Mouse (Mus musculus) midbrain, embryonic 14.5 days (tissue): Measurements from ENCODE around the gene Rps13. TPM values are rescaled to one million over a fixed set of nuclear protein-coding genes. Genes with fewer than 3 reads are reported as not detected.
"Not testable (repeated sequence)": the region's sequence is repeated elsewhere in the genome, so short reads cannot be mapped to it uniquely, and the experiment has no call there.

Source experiments
- ATAC-seq: fragments of 200-750 bp; cut with Nextera tagmentation; 2 replicates; pipeline ENCODE4 v1.8.0; 2017; ENCODE audit warnings: moderate number of reproducible peaks, moderate library complexity; ENCODE audit not compliant: low FRiP score, low TSS enrichment
- DNase-seq: peaks from one replicate; pipeline ENCODE4 v3.0.0-alpha.2; 2015
- H3K27ac ChIP-seq: fragments of 300-500 bp; sonication (generic); replicated peaks from 2 replicates; pipeline ENCODE4 v1.5.1; 2014; ENCODE audit warnings: mild to moderate bottlenecking, low read depth, low read length, moderate library complexity
- H3K27me3 ChIP-seq: fragments of 300-500 bp; sonication (generic); 2 replicates; pipeline ENCODE4 v1.6.1; 2014; ENCODE audit warnings: low read length, control low read depth, mixed read lengths; ENCODE audit not compliant: control insufficient read depth, insufficient read depth
- H3K36me3 ChIP-seq: fragments of 300-500 bp; sonication (generic); 2 replicates; pipeline ENCODE4 v1.6.1; 2014; ENCODE audit warnings: low read length, control low read depth; ENCODE audit not compliant: control insufficient read depth, insufficient read depth
- H3K4me1 ChIP-seq: fragments of 300-500 bp; sonication (generic); 2 replicates; pipeline ENCODE4 v1.6.1; 2014; ENCODE audit warnings: mild to moderate bottlenecking, antibody characterized with exemption, low read length, control low read depth; ENCODE audit not compliant: control insufficient read depth, insufficient read depth
- H3K4me2 ChIP-seq: fragments of 300-500 bp; sonication (generic); 2 replicates; pipeline ENCODE4 v1.6.1; 2014; ENCODE audit warnings: mild to moderate bottlenecking, low read length, moderate library complexity
- H3K4me3 ChIP-seq: fragments of 300-500 bp; sonication (generic); replicated peaks from 2 replicates; pipeline ENCODE4 v1.5.1; 2014; ENCODE audit warnings: low read depth, low read length
- H3K9ac ChIP-seq: fragments of 300-500 bp; sonication (generic); replicated peaks from 2 replicates; pipeline ENCODE4 v1.6.1; 2014; ENCODE audit warnings: mild to moderate bottlenecking, low read length, moderate library complexity
- H3K9me3 ChIP-seq: fragments of 300-500 bp; sonication (generic); 2 replicates; pipeline ENCODE4 v1.6.1; 2016; ENCODE audit warnings: low read length, control low read depth, mixed read lengths; ENCODE audit not compliant: control insufficient read depth
- WGBS: fragments of 180-500 bp; shearing (Covaris S2); extraction: QIAGEN DNeasy Blood & Tissue Kit; methylation state at CpG from one replicate; pipeline ENCODE4 v1.1.7; 2014; 5-methylcytosine and 5-hydroxymethylcytosine counted together
- polyA plus RNA-seq: library from polyadenylated mRNA; unstranded; fragments of >200 nt; fragmentation: Nextera tagmentation; extraction: Ambion mirVana; gene quantifications from 2 replicates; pipeline ENCODE4 v1.2.1, GENCODE M21; 2014

The Rps13 gene
- 533 and 622 TPM in 2 replicates for polyA plus RNA-seq

- under 1% methylated on average over 78 of the region's 78 CpGs for WGBS
- Histone ChIP-seq H3K27me3 (no peaks in the 10 kb centered on the region), H3K4me3 (peak within 1 kb of the TSS; percentile 82), H3K27ac (peak within 1 kb of the TSS; percentile 86), H3K36me3 (peaks cover 39% of the 10 kb centered on the region), H3K4me1 (peaks cover 12% of the 10 kb centered on the region), H3K9me3 (no peaks in the 10 kb centered on the region), H3K4me2 (peak within 1 kb of the TSS; percentile 85), H3K9ac (peak within 1 kb of the TSS; percentile 91)
- DNase-seq (peak; percentile 99), ATAC-seq (peak; percentile 100)
Observed at GRCm38 (mm10) chr7:116333713-116334668, at the start of gene Rps13. TSS of gene Rps13 (minus strand) at chr7:116334195.

DNA sequence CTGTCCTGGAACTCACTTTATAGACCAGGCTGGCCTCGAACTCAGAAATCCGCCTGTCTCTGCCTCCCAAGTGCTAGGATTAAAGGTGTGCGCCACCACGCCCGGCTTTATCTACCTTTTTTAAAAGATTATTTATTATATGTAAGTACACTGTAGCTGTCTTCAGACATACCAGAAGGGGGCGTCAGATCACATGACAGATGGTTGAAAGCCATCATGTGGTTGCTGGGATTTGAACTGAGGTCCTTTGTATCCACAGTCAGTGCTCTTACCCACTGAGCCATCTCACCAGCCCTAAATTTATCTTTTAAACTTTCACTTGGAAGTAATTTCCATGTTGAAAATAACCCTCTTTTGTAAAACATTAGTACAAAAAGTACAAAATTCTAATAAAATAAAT lies 45.2 kb upstream of the Rps13 start:
- peaks cover 27% of the 10 kb centered on the region for H3K36me3 ChIP-seq
- 96% methylated on average over 6 of the region's 6 CpGs for WGBS
- not testable (repeated sequence) for DNase-seq, ATAC-seq, H3K9me3 ChIP-seq, H3K27me3 ChIP-seq, H3K4me1 ChIP-seq, H3K9ac ChIP-seq, H3K4me2 ChIP-seq, H3K27ac ChIP-seq, H3K4me3 ChIP-seq

DNA sequence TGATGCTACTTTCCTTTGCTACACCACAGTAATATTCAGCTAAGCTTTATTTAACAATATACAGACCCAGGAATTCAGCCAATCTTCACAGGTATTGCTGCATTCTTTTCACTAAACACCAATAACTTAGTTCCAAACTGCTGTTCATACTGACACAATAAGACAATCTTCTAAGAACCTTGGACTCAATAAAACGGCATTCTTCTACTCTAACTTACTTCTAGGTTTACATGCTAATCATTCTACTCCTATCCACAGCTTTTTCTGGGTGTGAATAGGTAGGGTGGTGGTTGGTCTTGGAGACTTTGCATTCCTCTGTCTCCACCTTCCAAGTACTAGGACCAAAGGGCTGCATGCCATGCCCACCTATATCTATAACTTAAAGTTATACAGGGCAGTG lies 40.3 kb upstream of the Rps13 start:
- DNase-seq, result no peak
- H3K27ac ChIP-seq, result no peak overlapping the region
- no peak overlapping the region for H3K4me3 ChIP-seq
- H3K9me3 ChIP-seq, result no peaks in the 10 kb centered on the region
- H3K4me1 ChIP-seq, result no peaks in the 10 kb centered on the region
- H3K36me3 ChIP-seq, result peaks cover 32% of the 10 kb centered on the region
- no peak overlapping the region for H3K9ac ChIP-seq
- no peak overlapping the region for H3K4me2 ChIP-seq
- no peaks in the 10 kb centered on the region for H3K27me3 ChIP-seq
- no peak for ATAC-seq
- 89% methylated on average over 1 of the region's 1 CpGs for WGBS

DNA sequence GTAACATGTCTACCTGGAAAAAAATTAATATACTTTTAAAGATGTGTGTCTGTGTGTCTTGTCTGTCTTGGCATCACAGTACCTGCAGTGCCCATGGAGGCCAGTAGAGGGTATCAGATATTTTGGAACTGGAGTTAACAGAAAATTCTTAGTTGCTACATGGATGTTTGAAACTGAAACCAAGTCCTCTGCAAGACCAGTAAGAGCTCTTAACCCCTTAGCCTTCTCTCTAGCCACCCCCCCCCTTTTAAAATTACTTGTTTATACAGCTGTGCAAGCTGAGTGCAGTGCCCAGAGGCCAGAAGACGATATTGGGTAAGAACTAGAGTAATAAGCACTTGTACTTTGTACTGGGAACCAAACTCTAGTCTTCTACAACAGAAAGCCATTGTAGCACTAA lies 2.2 kb upstream of the Rps13 start:
- Histone ChIP-seq H3K4me2 (no peak overlapping the region), H3K4me3 (no peak overlapping the region), H3K27ac (no peak overlapping the region), H3K27me3 (no peaks in the 10 kb centered on the region), H3K4me1 (peaks cover 12% of the 10 kb centered on the region), H3K9ac (no peak overlapping the region), H3K36me3 (peaks cover 36% of the 10 kb centered on the region), H3K9me3 (no peaks in the 10 kb centered on the region)
- ATAC-seq (no peak), DNase-seq (peak; percentile 71)
- 88% methylated on average over 1 of the region's 1 CpGs for WGBS

GRCm38 (mm10) chr7:116335133-116335532 lies 1.1 kb upstream of the Rps13 start:
- H3K9ac ChIP-seq, result no peak overlapping the region
- no peak for ATAC-seq
- 84% methylated on average over 6 of the region's 6 CpGs for WGBS
- H3K27me3 ChIP-seq, result no peaks in the 10 kb centered on the region
- no peaks in the 10 kb centered on the region for H3K9me3 ChIP-seq
- peaks cover 12% of the 10 kb centered on the region for H3K4me1 ChIP-seq
- DNase-seq, result no peak
- no peak overlapping the region for H3K27ac ChIP-seq
- peaks cover 39% of the 10 kb centered on the region for H3K36me3 ChIP-seq
- H3K4me3 ChIP-seq, result peak overlapping the region; percentile 82; the same call in 1 of the 2 replicates
- H3K4me2 ChIP-seq, result peak overlapping the region; percentile 60

DNA sequence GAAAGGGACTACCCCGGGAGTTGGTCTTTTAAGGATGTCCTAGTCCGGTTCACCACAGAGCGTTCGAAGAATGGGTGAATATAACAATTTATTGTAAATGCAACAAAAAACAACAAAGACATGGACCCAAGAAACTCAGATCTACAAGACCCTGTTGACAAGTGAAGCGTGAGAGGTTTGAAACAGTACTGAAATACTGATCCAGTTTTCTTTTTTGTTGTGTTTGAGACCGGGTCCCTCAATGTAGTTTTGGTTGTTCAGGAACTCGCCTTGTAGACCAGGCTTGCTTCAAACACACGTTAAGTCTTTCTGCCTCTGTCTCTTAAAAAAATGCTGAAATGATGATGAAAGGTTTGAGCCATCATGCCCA lies 659 bp upstream of the Rps13 start:
- no peaks in the 10 kb centered on the region for H3K9me3 ChIP-seq
- no peaks in the 10 kb centered on the region for H3K27me3 ChIP-seq
- H3K4me2 ChIP-seq, result peak overlapping the region; percentile 60
- peaks cover 12% of the 10 kb centered on the region for H3K4me1 ChIP-seq
- peak overlapping the region; percentile 60 for H3K27ac ChIP-seq
- peaks cover 40% of the 10 kb centered on the region for H3K36me3 ChIP-seq
- peak overlapping the region; percentile 91 for H3K9ac ChIP-seq
- DNase-seq, result peak; percentile 39
- H3K4me3 ChIP-seq, result peak overlapping the region; percentile 82
- ATAC-seq, result no peak
- WGBS, result 29% methylated on average over 8 of the region's 8 CpGs

DNA sequence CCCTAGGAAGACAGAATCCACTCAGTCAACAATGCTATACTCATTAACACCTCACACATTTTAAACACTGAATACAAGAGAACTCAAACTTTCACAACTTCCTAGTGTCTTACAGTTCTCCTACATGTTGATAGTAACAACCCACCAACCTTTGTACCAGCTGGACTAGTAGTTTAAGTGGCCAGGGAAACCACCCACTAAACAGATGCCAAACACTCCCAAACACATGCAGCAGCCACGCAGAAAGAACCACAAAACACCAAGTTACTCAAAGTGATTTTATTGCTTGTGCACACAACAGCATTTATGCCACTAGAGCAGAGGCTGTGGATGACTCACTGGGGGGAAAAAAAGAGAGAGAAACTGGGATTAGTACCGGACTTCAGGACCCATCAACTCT lies 2.7 kb downstream of the Rps13 start:
- peaks cover 12% of the 10 kb centered on the region for H3K4me1 ChIP-seq

DNA sequence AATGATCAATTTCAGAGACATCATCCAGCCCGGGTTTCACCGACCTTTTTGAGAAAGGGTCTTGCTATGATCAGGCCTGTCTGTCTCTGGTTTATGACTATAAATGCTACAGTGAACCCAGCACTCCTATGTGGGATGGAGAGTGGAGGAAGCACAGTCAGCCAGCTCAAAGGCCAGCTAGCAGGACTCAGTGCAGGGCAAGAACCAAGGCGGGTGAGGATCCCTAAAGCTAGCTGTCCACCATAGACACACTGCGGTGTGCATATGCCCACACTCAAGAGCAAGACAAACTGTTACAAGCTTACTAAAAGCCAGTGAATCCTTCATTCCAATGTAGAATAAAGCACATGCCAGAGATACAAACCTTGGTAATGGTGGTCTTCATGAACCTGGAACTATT lies 4.1 kb downstream of the Rps13 start:
- H3K27ac ChIP-seq, result no peak overlapping the region
- H3K4me2 ChIP-seq, result no peak overlapping the region
- no peaks in the 10 kb centered on the region for H3K9me3 ChIP-seq
- peaks cover 45% of the 10 kb centered on the region for H3K36me3 ChIP-seq
- H3K4me3 ChIP-seq, result no peak overlapping the region
- H3K9ac ChIP-seq, result no peak overlapping the region
- ATAC-seq (no peak), DNase-seq (no peak)
- 91% methylated on average over 4 of the region's 4 CpGs for WGBS
- no peaks in the 10 kb centered on the region for H3K27me3 ChIP-seq
- peaks cover 10% of the 10 kb centered on the region for H3K4me1 ChIP-seq

More for the DNA sequence above, 2.7 kb downstream of the Rps13 start:
- Histone ChIP-seq H3K9me3 (no peaks in the 10 kb centered on the region), H3K27me3 (no peaks in the 10 kb centered on the region), H3K9ac (no peak overlapping the region), H3K27ac (no peak overlapping the region), H3K36me3 (peaks cover 45% of the 10 kb centered on the region), H3K4me2 (no peak overlapping the region), H3K4me3 (no peak overlapping the region)
- 96% methylated on average over 2 of the region's 2 CpGs for WGBS
- DNase-seq (no peak), ATAC-seq (no peak)

DNA sequence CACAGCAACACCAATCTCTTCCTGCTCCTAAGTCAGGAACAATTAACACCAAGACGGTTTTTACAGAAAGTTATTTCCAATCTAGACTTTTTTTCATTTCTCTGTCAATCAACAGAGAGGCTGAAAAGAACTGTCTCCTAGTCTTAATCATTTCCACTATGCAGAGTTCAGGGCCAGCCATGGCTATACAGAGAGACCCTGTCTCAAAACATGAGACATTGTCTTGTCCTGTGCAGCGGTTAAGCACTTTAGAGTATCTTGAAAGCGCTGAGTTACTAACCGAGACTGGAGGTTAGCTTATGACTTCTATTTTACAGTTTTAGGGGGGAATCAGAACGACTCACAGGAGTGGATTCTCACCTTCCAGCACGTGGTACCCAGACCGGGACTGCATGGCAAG lies 5.2 kb downstream of the Rps13 start:
- DNase-seq (no peak), ATAC-seq (no peak)
- Histone ChIP-seq H3K36me3 (peaks cover 45% of the 10 kb centered on the region), H3K9me3 (no peaks in the 10 kb centered on the region), H3K27me3 (no peaks in the 10 kb centered on the region), H3K4me2 (no peak overlapping the region), H3K4me1 (peaks cover 7% of the 10 kb centered on the region), H3K9ac (no peak overlapping the region), H3K4me3 (no peak overlapping the region), H3K27ac (no peak overlapping the region)
- WGBS, result 76% methylated on average over 7 of the region's 7 CpGs
